Mouse (Mus musculus) testis, adult 2 months (tissue): ENCODE data around the gene Cdc16. TPM values are rescaled to one million over a fixed set of nuclear protein-coding genes. Genes with fewer than 3 reads are reported as not detected.

Source experiments
- H3K27ac ChIP-seq: fragments of 200-500 bp; 2 replicates; pipeline ENCODE4 v1.5.1; 2012; ENCODE audit warnings: low read depth, low read length; ENCODE audit not compliant: control insufficient read depth, insufficient read depth
- H3K27me3 ChIP-seq: fragments of 200-500 bp; 2 replicates; pipeline ENCODE4 v1.6.1; 2012; ENCODE audit warnings: mild to moderate bottlenecking, low read length, moderate library complexity; ENCODE audit not compliant: control insufficient read depth, insufficient read depth
- H3K36me3 ChIP-seq: fragments of 200-500 bp; 2 replicates; pipeline ENCODE4 v1.6.1; 2012; ENCODE audit warnings: mild to moderate bottlenecking, low read length; ENCODE audit not compliant: control insufficient read depth, insufficient read depth
- H3K4me1 ChIP-seq: fragments of 200-500 bp; 2 replicates; pipeline ENCODE4 v1.6.1; 2012; ENCODE audit warnings: low read length; ENCODE audit not compliant: control insufficient read depth, insufficient read depth
- H3K4me3 ChIP-seq: fragments of 200-500 bp; 2 replicates; pipeline ENCODE4 v1.5.1; 2012; ENCODE audit warnings: low read depth, mild to moderate bottlenecking, low read length, moderate library complexity, mixed read lengths; ENCODE audit not compliant: control insufficient read depth
- CTCF ChIP-seq: fragments of 200-500 bp; IDR thresholded peaks from 2 replicates; pipeline ENCODE4 v1.5.1; 2012; ENCODE audit warnings: low read depth, mild to moderate bottlenecking, inconsistent platforms, low read length, moderate library complexity; ENCODE audit not compliant: control insufficient read depth, insufficient read depth, insufficient replicate concordance
- POLR2A ChIP-seq: fragments of 200-500 bp; IDR thresholded peaks from 2 replicates; pipeline ENCODE4 v1.6.1; 2012; ENCODE audit warnings: low read depth, mild to moderate bottlenecking, inconsistent platforms, low read length, moderate library complexity; ENCODE audit not compliant: control insufficient read depth
- polyA plus RNA-seq: library from polyadenylated mRNA; depleted of rRNA; stranded (reverse); fragments of >200 nt; gene quantifications from 2 replicates; pipeline ENCODE4 v1.2.3, GENCODE M21; 2012; rRNA removed

The Cdc16 gene
- polyA plus RNA-seq, 1 experiment: 26.7 TPM

DNA sequence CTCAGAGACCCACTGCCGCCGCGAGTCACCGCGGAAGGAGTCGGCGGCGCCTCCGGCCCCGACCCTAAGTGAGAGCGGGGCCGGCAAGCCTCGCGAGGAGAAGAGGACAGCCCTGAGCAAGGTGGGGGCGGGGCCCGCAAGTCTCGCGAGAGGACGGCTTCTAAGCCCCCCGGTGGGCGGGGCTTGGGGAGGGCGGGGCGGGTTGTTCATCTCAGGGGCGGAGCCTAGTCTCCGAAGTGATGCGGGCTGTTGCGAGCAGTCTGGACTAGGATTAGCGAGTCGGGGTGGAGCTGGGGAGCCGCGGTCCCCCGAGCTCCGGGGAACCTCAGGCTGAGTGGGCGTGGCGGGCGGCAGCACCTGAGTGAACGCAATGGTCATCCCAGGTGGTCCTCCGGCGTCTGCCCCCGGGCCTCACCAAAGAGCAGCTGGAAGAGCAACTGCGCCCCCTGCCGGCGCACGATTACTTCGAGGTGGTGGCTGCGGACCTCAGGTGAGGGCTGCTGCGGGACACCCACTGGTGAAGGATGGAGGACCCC lies 28.4 kb downstream of the Cdc16 start:
- Histone ChIP-seq H3K27me3 (no peaks in the 10 kb centered on the region), H3K27ac (peak overlapping the region; percentile 98), H3K4me1 (no peaks in the 10 kb centered on the region; the same call in 1 of the 2 replicates), H3K4me3 (peak overlapping the region; percentile 89), H3K36me3 (peaks cover 3% of the 10 kb centered on the region)
- TF ChIP-seq CTCF (peak; percentile 80; the same call in 1 of the 2 replicates), POLR2A (peak; percentile 70; the same call in 1 of the 2 replicates)

DNA sequence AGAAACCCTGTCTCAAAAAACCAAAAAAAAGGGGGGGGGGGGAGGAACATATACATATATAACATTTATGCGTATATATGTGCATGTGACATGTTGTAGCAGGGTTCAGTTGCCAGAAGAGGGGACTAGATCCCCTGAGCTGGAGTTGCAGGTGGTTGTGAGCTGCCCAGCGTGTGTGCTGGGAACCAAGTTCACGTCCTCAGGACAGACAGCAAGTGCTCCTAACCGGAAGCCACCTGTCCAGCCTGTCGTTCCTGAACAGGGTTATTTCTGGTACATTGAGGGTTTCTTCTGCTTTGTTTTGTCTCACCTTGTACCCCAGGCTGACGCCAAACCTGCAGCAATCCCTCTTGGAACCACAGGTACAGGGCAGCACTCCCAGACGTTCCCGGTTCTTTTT lies 32.1 kb downstream of the Cdc16 start:
- Histone ChIP-seq H3K27ac (no peak overlapping the region), H3K4me1 (no peaks in the 10 kb centered on the region; the same call in 1 of the 2 replicates), H3K27me3 (no peaks in the 10 kb centered on the region), H3K36me3 (peaks cover 4% of the 10 kb centered on the region), H3K4me3 (no peak overlapping the region)
- TF ChIP-seq POLR2A: no peak
- TF ChIP-seq CTCF: no peak

DNA sequence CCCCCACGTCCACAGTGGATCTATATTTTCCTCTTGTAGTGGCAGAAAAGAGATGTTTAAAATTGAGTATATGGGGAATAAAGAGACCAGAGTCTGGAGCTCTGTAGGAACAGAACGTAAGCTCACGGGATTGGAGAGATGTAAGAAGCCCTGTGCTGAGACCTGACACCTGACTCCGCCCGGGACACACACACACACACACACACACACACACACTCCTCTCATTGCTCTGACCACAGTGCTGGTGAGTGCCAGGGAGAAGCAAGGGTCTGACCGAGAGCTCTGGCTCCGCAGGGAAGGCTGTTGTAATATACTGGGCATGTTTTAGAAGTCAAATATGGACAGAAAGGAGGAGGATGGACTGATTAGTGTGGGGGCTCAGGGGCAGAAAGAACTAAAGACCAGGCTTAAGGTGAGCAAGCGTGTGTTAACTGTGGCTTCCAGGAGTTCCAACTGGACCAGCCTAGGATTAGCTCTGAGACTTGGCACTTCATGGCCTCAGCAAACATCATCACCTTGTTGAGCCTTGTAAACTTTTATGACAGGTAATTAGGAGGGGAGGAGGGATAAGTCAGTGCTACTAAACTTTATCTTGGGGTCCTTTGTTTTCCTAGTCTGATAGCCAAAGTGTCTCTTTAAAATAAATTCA lies 35.7 kb downstream of the Cdc16 start:
- no peak overlapping the region for H3K4me3 ChIP-seq
- peaks cover 6% of the 10 kb centered on the region for H3K36me3 ChIP-seq
- H3K27me3 ChIP-seq: no peaks in the 10 kb centered on the region
- H3K4me1 ChIP-seq: no peaks in the 10 kb centered on the region
- TF ChIP-seq CTCF: no peak
- no peak for TF ChIP-seq POLR2A
- no peak overlapping the region for H3K27ac ChIP-seq

DNA sequence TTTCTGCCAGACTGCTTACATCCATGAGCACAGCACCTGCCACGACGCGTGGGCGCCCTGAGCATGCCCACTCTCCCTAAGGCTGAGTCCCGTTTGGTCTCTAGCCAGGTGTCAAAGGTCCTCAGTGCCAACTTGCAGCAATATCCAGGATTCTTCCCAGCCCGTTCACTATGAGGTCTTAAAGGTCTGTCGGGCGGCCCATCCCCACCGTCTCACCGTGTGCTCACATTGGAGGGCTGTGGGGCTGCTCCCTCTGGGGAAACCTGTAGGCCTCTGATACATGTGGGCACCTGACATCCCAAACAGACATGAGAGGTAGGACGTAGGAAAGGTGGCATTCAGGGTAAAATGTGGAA lies 36.2 kb downstream of the Cdc16 start:
- Histone ChIP-seq H3K27ac (no peak overlapping the region), H3K27me3 (no peaks in the 10 kb centered on the region), H3K4me1 (no peaks in the 10 kb centered on the region), H3K4me3 (no peak overlapping the region), H3K36me3 (peaks cover 5% of the 10 kb centered on the region)
- TF ChIP-seq POLR2A (no peak), CTCF (no peak)

DNA sequence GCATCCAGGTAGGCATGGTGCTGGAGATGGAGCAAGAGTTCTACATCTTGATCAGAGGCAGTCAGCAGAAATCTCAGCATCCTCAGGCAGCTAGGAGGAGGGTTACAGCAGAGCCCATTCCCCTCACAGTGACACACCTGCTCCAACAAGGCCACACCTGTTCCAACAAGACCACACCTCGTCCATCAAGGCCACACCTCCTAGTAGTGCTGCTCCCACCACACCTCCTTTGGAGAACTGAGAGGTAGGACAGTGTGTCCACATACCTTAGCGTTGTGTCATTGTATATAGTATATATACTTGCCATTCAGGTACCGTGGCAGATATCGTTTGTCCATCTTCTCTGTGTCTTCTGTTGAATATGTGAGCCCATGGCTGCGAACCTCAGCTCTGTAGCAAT lies 40.2 kb downstream of the Cdc16 start:
- Histone ChIP-seq H3K27ac (no peak overlapping the region), H3K36me3 (peaks cover 5% of the 10 kb centered on the region), H3K4me1 (peaks cover 3% of the 10 kb centered on the region; the same call in 1 of the 2 replicates), H3K4me3 (no peak overlapping the region), H3K27me3 (no peaks in the 10 kb centered on the region)
- TF ChIP-seq CTCF (no peak), POLR2A (no peak)

DNA sequence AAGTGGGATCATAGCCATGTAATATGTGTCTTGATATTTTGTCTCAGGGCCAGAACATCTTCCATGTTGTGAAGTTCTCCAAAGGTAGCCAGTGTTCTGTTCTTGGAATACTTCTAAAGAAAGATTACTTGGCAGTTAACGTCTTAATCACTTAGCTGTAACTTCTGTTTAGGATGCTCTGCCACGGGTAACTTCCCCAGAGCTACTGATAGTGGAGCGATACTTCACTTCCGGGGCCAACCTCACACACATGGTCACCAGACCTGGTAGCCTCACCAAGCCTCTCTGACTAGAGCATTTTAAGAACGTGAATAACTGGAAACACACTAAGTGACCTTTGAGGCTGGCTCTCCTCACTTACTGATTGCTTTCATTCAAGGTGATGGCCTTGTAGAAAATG lies 42.1 kb downstream of the Cdc16 start:
- peaks cover 3% of the 10 kb centered on the region; the same call in 1 of the 2 replicates for H3K36me3 ChIP-seq
- TF ChIP-seq POLR2A (no peak), CTCF (no peak)
- no peak overlapping the region for H3K4me3 ChIP-seq

DNA sequence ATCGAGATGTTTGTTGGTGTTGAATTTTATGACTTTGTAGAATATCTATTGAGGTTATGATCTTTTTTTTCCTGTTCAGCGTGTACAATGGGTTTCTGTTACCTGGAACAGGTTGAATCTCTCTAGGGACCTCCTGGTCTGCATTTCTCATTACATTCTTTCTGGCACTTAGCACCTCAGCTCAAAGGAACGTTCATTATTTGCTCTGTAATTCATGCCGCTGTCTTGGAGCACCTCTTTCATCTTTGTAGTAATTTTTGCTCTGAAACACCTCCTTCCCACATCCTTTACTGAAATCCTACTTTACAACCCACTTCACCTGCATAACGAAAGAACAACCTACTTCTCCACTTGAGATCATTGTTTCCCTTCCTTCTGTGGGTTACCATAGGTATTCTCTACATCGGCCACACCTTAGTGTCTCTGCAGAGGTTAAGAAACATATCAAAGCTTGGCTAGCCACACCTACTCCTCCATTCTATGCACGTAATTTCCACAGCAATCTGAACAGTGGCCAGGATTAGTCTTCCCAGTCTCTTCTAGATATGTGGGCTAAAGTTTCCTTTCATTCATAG lies 71.2 kb downstream of the Cdc16 start:
- no peaks in the 10 kb centered on the region for H3K4me1 ChIP-seq

More for the DNA sequence above, 42.1 kb downstream of the Cdc16 start:
- Histone ChIP-seq H3K27ac (no peak overlapping the region), H3K4me1 (peaks cover 3% of the 10 kb centered on the region; the same call in 1 of the 2 replicates), H3K27me3 (no peaks in the 10 kb centered on the region)

More for the DNA sequence above, 71.2 kb downstream of the Cdc16 start:
- Histone ChIP-seq H3K27ac (no peak overlapping the region), H3K36me3 (no peaks in the 10 kb centered on the region), H3K4me3 (no peak overlapping the region), H3K27me3 (no peaks in the 10 kb centered on the region)
- TF ChIP-seq CTCF (no peak), POLR2A (no peak)

Other genes with a start within 250 kb of the Cdc16 start
- 536 and 642 TPM in 2 replicates for gene 1700029H14Rik, start 195.2 kb upstream of the Cdc16 start, polyA plus RNA-seq
- gene Rasa3, start 80.1 kb upstream of the Cdc16 start, polyA plus RNA-seq: 41.0 and 47.5 TPM in 2 replicates
- gene Cfap97d2, start 51.8 kb upstream of the Cdc16 start, polyA plus RNA-seq: 1.8 and 2.2 TPM in 2 replicates
- gene Upf3a, start 27.9 kb downstream of the Cdc16 start, polyA plus RNA-seq: 103 and 110 TPM in 2 replicates
- 26.9 and 39.9 TPM in 2 replicates for gene AF366264, start 80.7 kb downstream of the Cdc16 start, polyA plus RNA-seq
- gene Champ1, start 112.0 kb downstream of the Cdc16 start, polyA plus RNA-seq: 5.5 and 5.6 TPM in 2 replicates
- 118 and 125 TPM in 2 replicates for gene Coprs, start 132.6 kb downstream of the Cdc16 start, polyA plus RNA-seq